Comparison of ENCODE assay signal across 18 mouse cellular contexts in the genomic region with DNA sequence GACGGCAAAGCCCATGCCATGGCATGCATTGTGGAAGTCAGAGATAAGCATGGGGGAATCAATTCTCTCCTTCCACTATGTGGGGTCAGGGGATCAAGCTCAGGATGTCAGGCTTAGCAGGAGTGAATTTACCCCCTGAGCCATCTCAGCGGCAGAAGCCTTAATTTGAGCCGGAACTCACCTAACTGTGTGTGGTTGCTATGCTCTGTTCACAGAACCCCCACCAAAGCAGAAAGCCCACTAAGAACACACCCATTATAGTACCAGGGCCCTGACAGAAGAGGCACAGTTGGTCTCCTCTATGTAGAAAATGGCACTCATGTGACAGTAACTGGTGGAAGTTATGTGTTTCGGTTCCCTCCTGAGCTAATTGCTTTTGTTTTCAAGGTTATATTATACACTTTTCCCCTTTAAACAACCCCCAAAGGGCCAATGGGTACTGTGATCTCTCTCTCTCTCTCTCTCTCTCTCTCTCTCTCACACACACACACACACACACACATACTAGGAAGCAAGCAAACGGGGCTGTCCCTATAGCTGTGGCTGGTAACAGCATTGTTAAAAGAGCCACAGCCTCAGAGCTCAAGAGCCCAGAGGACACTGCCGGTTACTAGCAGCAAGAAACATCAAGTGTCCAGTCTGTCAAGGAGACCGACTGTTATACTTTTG. TPM values are rescaled to one million over a fixed set of nuclear protein-coding genes. Genes with fewer than 3 reads are reported as not detected.
DNase-seq lines count a peak whose midpoint lies in the region; ATAC-seq and TF ChIP-seq lines count a peak whose summit lies in the region.
"Had no signal": no experiment of that assay in that cellular context is flagged by ENCODE, and none has a peak within 500 bp of the region (broad histone marks: within the 10 kb centered on the region; RNA-seq: fewer than 3 reads in every experiment).

No protein-coding gene starts in this region.

- no peak overlapping the region for H3K27ac ChIP-seq in heart, adult 2 months
- peak overlapping the region; percentile 64; the same call in 1 of the 2 replicates for H3K27ac ChIP-seq in neural tube, embryonic 13.5 days (replicated peaks)
- no peak overlapping the region for H3K27ac ChIP-seq in neural tube, embryonic 15.5 days (replicated peaks)
- H3K27ac ChIP-seq: liver, embryonic 14.5 days; neural tube, embryonic 12.5 days had no signal

- H3K4me3 ChIP-seq in heart, adult 2 months, result no peak overlapping the region
- no peak overlapping the region for H3K4me3 ChIP-seq in neural tube, embryonic 13.5 days
- no peak overlapping the region for H3K4me3 ChIP-seq in neural tube, embryonic 15.5 days (replicated peaks)
- H3K4me3 ChIP-seq: neural tube, embryonic 12.5 days had no signal

- no peak overlapping the region for H3K4me2 ChIP-seq in neural tube, embryonic 13.5 days
- H3K4me2 ChIP-seq in neural tube, embryonic 15.5 days, result no peak overlapping the region
- H3K4me2 ChIP-seq: neural tube, embryonic 12.5 days had no signal

- no peaks in the 10 kb centered on the region for H3K79me2 ChIP-seq in heart, adult 2 months (replicated peaks; ENCODE audit: control insufficient read depth, insufficient read depth, low read length)

- TF ChIP-seq CTCF in heart, adult 2 months (IDR thresholded peaks at IDR 0.05), result no peak

- TF ChIP-seq EP300 in heart, adult 2 months (IDR thresholded peaks at IDR 0.05; ENCODE audit: insufficient read depth, low read depth, low read length), result no peak

- peak; percentile 83 for DNase-seq in heart, adult 11 months
- no peak for DNase-seq in heart, adult 2 months
- DNase-seq in induced T-regulatory cell, adult 2 months (ENCODE audit: low read depth), result peak; percentile 53
- no peak for DNase-seq in layer of hippocampus, postnatal 14 days (ENCODE audit: low spot score in 2 of 2)
- DNase-seq in kidney, adult 11 months, result no peak
- DNase-seq: adrenal gland, adult 2 months; cerebellum, adult 11-12 months; cerebellum, postnatal 36 days; kidney, adult 2 months; kidney, postnatal 25 days; layer of hippocampus, postnatal 36 days; left cerebral cortex, postnatal 4 days; lung, postnatal 10 days had no signal

- H3K9ac ChIP-seq in heart, adult 2 months (ENCODE audit: low read depth, low read length), result no peak overlapping the region
- H3K9ac ChIP-seq in neural tube, embryonic 13.5 days, result no peak overlapping the region
- no peak overlapping the region for H3K9ac ChIP-seq in neural tube, embryonic 15.5 days (replicated peaks)
- H3K9ac ChIP-seq: liver, embryonic 14.5 days; neural tube, embryonic 12.5 days had no signal

- WGBS in heart, adult 2 months, result 59% methylated on average over 7 of the region's 7 CpGs
- 45% methylated on average over 7 of the region's 7 CpGs for WGBS in neural tube, embryonic 13.5 days
- 34% methylated on average over 7 of the region's 7 CpGs for WGBS in neural tube, embryonic 15.5 days

- ATAC-seq in neural tube, embryonic 13.5 days (ENCODE audit: low read depth), result peak; percentile 37; the same call in 1 of the 2 replicates
- ATAC-seq in neural tube, embryonic 15.5 days (ENCODE audit: low FRiP score), result no peak
- ATAC-seq in neutrophil, adult 5-6 weeks (ENCODE audit: extremely low read depth, insufficient number of reproducible peaks, low FRiP score, poor library complexity, severe bottlenecking), result peak; percentile 39

- intact Hi-C loops in heart, adult 2 months (cut with DNase I), result no loop called here

- TF ChIP-seq POLR2A in heart, adult 2 months (IDR thresholded peaks at IDR 0.05; ENCODE audit: insufficient read depth, low read depth, low read length), result no peak

- no peaks in the 10 kb centered on the region for H3K9me3 ChIP-seq in neural tube, embryonic 13.5 days
- no peaks in the 10 kb centered on the region for H3K9me3 ChIP-seq in neural tube, embryonic 15.5 days (replicated peaks)
- H3K9me3 ChIP-seq: neural tube, embryonic 12.5 days had no signal

- H3K4me1 ChIP-seq in heart, adult 2 months (ENCODE audit: control insufficient read depth, insufficient read depth, low read length), result peaks cover 2% of the 10 kb centered on the region
- H3K4me1 ChIP-seq in neural tube, embryonic 13.5 days (replicated peaks), result peaks cover 36% of the 10 kb centered on the region
- H3K4me1 ChIP-seq in neural tube, embryonic 15.5 days, result peaks cover 33% of the 10 kb centered on the region

- H3K36me3 ChIP-seq in heart, adult 2 months (ENCODE audit: control insufficient read depth, insufficient read depth, low read length), result no peaks in the 10 kb centered on the region
- H3K36me3 ChIP-seq in neural tube, embryonic 13.5 days, result no peaks in the 10 kb centered on the region
- no peaks in the 10 kb centered on the region for H3K36me3 ChIP-seq in neural tube, embryonic 15.5 days
- H3K36me3 ChIP-seq: neural tube, embryonic 12.5 days had no signal

- H3K27me3 ChIP-seq in heart, adult 2 months (ENCODE audit: control insufficient read depth, insufficient read depth, low read length), result no peaks in the 10 kb centered on the region
- no peaks in the 10 kb centered on the region for H3K27me3 ChIP-seq in neural tube, embryonic 13.5 days
- no peaks in the 10 kb centered on the region for H3K27me3 ChIP-seq in neural tube, embryonic 15.5 days (replicated peaks)
- H3K27me3 ChIP-seq: neural tube, embryonic 12.5 days had no signal

RNA-seq across cellular contexts. Expression of a gene that starts 27.3 kb away (rescaled TPM):
- total RNA-seq in heart, adult 2 months (2021), result under 1 TPM; 0.10 to 0.11 TPM
- 0.10 and 0.15 TPM in 2 replicates for polyA plus RNA-seq in heart, adult 2 months (2012; rRNA removed)
- polyA plus RNA-seq in neural tube, embryonic 13.5 days (2015; fragmentation: Nextera tagmentation; extraction: Ambion mirVana), result 9.8 and 10.0 TPM in 2 replicates
- polyA plus RNA-seq in neural tube, embryonic 15.5 days (2015; fragmentation: Nextera tagmentation; extraction: Ambion mirVana), result 6.6 and 8.6 TPM in 2 replicates
- 1.9 and 2.1 TPM in 2 replicates for total RNA-seq in neutrophil, adult 5-6 weeks (2017)
- total RNA-seq in layer of hippocampus, postnatal 14 days (2021), result 10 to 100 TPM; 29.7 to 32.2 TPM

Comparison
In these comparisons a context has a peak if more than half of its experiments do, and no peak if none do; other contexts are left out.
1. DNase-seq: peak in heart, adult 11 months (single experiment) and induced T-regulatory cell, adult 2 months (single experiment); none in heart, adult 2 months (0 of 2), layer of hippocampus, postnatal 14 days (0 of 2) and kidney, adult 11 months (single experiment).